Mouse (Mus musculus): ENCODE measurements around the gene Slc45a2.
"Not testable (repeated sequence)": the region's sequence is repeated elsewhere in the genome, so short reads cannot be mapped to it uniquely, and the experiment has no call there.

GRCm38 (mm10) chr15:10986477-10986876 is 14.0 kb upstream of the Slc45a2 start:
- not testable (repeated sequence) for TF ChIP-seq CTCF (IDR thresholded peaks at IDR 0.05; ENCODE audit: control insufficient read depth, insufficient read depth, insufficient read length); MYOG (IDR thresholded peaks at IDR 0.05; ENCODE audit: control insufficient read depth, extremely low read depth, insufficient read length); USF1 (IDR thresholded peaks at IDR 0.05; ENCODE audit: low read depth)
